Comparison of ENCODE assay signal across 8 mouse cellular contexts in genomic region chr16:76372941-76373561, GRCm38 (mm10). TPM values are rescaled to one million over a fixed set of nuclear protein-coding genes. Genes with fewer than 3 reads are reported as not detected.
DNase-seq lines count a peak whose midpoint lies in the region; ATAC-seq lines count a peak whose summit lies in the region.

No protein-coding gene starts in this region.

- peak overlapping the region; percentile 99 for H3K27ac ChIP-seq in intestine, embryonic 15.5 days
- peak overlapping the region; percentile 96 for H3K27ac ChIP-seq in midbrain, embryonic 11.5 days (ENCODE audit: low read depth, low read length)

- WGBS in intestine, embryonic 15.5 days: under 1% methylated on average over 69 of the region's 70 CpGs
- under 1% methylated on average over 59 of the region's 70 CpGs for WGBS in midbrain, embryonic 11.5 days

- H3K9ac ChIP-seq in intestine, embryonic 15.5 days: peak overlapping the region; percentile 94
- H3K9ac ChIP-seq in midbrain, embryonic 11.5 days (ENCODE audit: low read length): peak overlapping the region; percentile 94

- H3K36me3 ChIP-seq in intestine, embryonic 15.5 days: no peaks in the 10 kb centered on the region
- no peaks in the 10 kb centered on the region for H3K36me3 ChIP-seq in midbrain, embryonic 11.5 days (ENCODE audit: control insufficient read depth, insufficient read depth, low read length)

- no peaks in the 10 kb centered on the region for H3K27me3 ChIP-seq in intestine, embryonic 15.5 days (replicated peaks)
- no peaks in the 10 kb centered on the region for H3K27me3 ChIP-seq in midbrain, embryonic 11.5 days (ENCODE audit: control insufficient read depth, insufficient read depth, low read length)

- intact Hi-C loops in left cerebral cortex, postnatal 4 days (cut with DNase I): loop anchor here (5.0 kb wide), 2 partner anchors 494 to 596 kb away; no protein-coding TSS in a partner anchor

- peak overlapping the region; percentile 87 for H3K4me3 ChIP-seq in intestine, embryonic 15.5 days (replicated peaks)
- peak overlapping the region; percentile 86 for H3K4me3 ChIP-seq in midbrain, embryonic 11.5 days (ENCODE audit: low read depth, low read length)

- ATAC-seq in intestine, embryonic 15.5 days: peak; percentile 92
- ATAC-seq in midbrain, embryonic 11.5 days (ENCODE audit: low FRiP score): peak; percentile 93

- 0 out of 2 replicates have a peak, but pooled peaks cover 9% of the 10 kb centered on the region for H3K4me1 ChIP-seq in intestine, embryonic 15.5 days (replicated peaks)
- peaks cover 18% of the 10 kb centered on the region for H3K4me1 ChIP-seq in midbrain, embryonic 11.5 days (ENCODE audit: control insufficient read depth, insufficient read depth, low read length)

- DNase-seq in adrenal gland, adult 18-20 months (ENCODE audit: low spot score in 2 of 2): peak; percentile 86 to 88
- DNase-seq in embryo, embryonic 11 days: peak; percentile 93
- DNase-seq in gastrocnemius, postnatal 25 days: peak; percentile 90
- peak; percentile 89 for DNase-seq in left cerebral cortex, postnatal 4 days
- DNase-seq in midbrain, embryonic 11.5 days (ENCODE audit: low spot score, missing footprints): peak; percentile 98
- peak; percentile 79 for DNase-seq in right cerebral cortex, postnatal 4 days
- peak; percentile 91 for DNase-seq in yolk sac, embryonic 10.5 days (ENCODE audit: low spot score)

- no peaks in the 10 kb centered on the region for H3K9me3 ChIP-seq in intestine, embryonic 15.5 days
- H3K9me3 ChIP-seq in midbrain, embryonic 11.5 days (ENCODE audit: control insufficient read depth, low read length): no peaks in the 10 kb centered on the region

- H3K4me2 ChIP-seq in intestine, embryonic 15.5 days (replicated peaks): peak overlapping the region; percentile 72
- peak overlapping the region; percentile 62 for H3K4me2 ChIP-seq in midbrain, embryonic 11.5 days

RNA-seq across cellular contexts. Expression of gene Nrip1, which starts 0.6 kb away (rescaled TPM):
- total RNA-seq in adrenal gland, adult 18-20 months (2021): 10 to 100 TPM; 75.5 to 93.1 TPM
- 10 to 100 TPM; 19.2 to 39.4 TPM for total RNA-seq in gastrocnemius, postnatal 25 days (2021)
- 34.5 and 36.6 TPM in 2 replicates for polyA plus RNA-seq in intestine, embryonic 15.5 days (2015; fragmentation: Nextera tagmentation; extraction: Ambion mirVana)
- total RNA-seq in left cerebral cortex, postnatal 4 days (2021): 10 to 100 TPM; 94.0 to 98.7 TPM
- polyA plus RNA-seq in midbrain, embryonic 11.5 days (2014; fragmentation: Nextera tagmentation; extraction: Ambion mirVana): 20.7 and 24.3 TPM in 2 replicates

Comparison
In these comparisons a context has a peak if more than half of its experiments do, and no peak if none do; other contexts are left out.
1. Peak in every context shown above with its lines: DNase-seq, ATAC-seq, H3K4me3 ChIP-seq and H3K27ac ChIP-seq.